Mouse (Mus musculus) frontal cortex, postnatal 25 days (tissue): ENCODE measurements around the gene Ccdc85c.

ENCODE experiments used
- DNase-seq, 2 experiments: peaks; one replicate each; pipeline ENCODE4 v3.0.0; 2022; ENCODE audit warnings: low spot score in 2 of 2

Ccdc85c gene

GRCm38 (mm10) chr12:108240401-108240890 is 34.8 kb downstream of the Ccdc85c start:
- no peak for DNase-seq

GRCm38 (mm10) chr12:108239441-108239840 is 35.8 kb downstream of the Ccdc85c start:
- peak in 1 of 2 experiments; percentile 36 for DNase-seq

- DNase-seq = no peak
Measured at GRCm38 (mm10) chr12:108238395-108239035, 36.7 kb downstream of the Ccdc85c start.

GRCm38 (mm10) chr12:108237300-108238006 is 37.8 kb downstream of the Ccdc85c start:
- DNase-seq = no peak

GRCm38 (mm10) chr12:108235976-108236555 is 39.2 kb downstream of the Ccdc85c start:
- DNase-seq = no peak

GRCm38 (mm10) chr12:108234832-108235602 is 40.2 kb downstream of the Ccdc85c start:
- no peak for DNase-seq

GRCm38 (mm10) chr12:108233736-108234135 is 41.5 kb downstream of the Ccdc85c start:
- no peak for DNase-seq

- no peak for DNase-seq
Measured at GRCm38 (mm10) chr12:108231901-108232300, 43.3 kb downstream of the Ccdc85c start.

GRCm38 (mm10) chr12:108230821-108231794 is 44.1 kb downstream of the Ccdc85c start:
- no peak for DNase-seq

GRCm38 (mm10) chr12:108230077-108230476 is 45.1 kb downstream of the Ccdc85c start:
- no peak for DNase-seq

- DNase-seq = no peak
Measured at GRCm38 (mm10) chr12:108227527-108227926, 47.7 kb downstream of the Ccdc85c start.

- no peak for DNase-seq
Measured at GRCm38 (mm10) chr12:108226941-108227340, 48.3 kb downstream of the Ccdc85c start.

- DNase-seq = no peak
Measured at GRCm38 (mm10) chr12:108226216-108226615, 49.0 kb downstream of the Ccdc85c start.

- no peak for DNase-seq
Measured at GRCm38 (mm10) chr12:108225781-108226180, 49.4 kb downstream of the Ccdc85c start.

GRCm38 (mm10) chr12:108223357-108223756 is 51.9 kb downstream of the Ccdc85c start:
- no peak for DNase-seq

GRCm38 (mm10) chr12:108221712-108222111 is 53.5 kb downstream of the Ccdc85c start:
- no peak for DNase-seq

- DNase-seq = no peak
Measured at GRCm38 (mm10) chr12:108221206-108221605, 54.0 kb downstream of the Ccdc85c start.

- no peak for DNase-seq
Measured at GRCm38 (mm10) chr12:108220621-108221020, 54.6 kb downstream of the Ccdc85c start.

GRCm38 (mm10) chr12:108219825-108220616 is 55.2 kb downstream of the Ccdc85c start:
- DNase-seq = no peak

- no peak for DNase-seq
Measured at GRCm38 (mm10) chr12:108219163-108219562, 56.1 kb downstream of the Ccdc85c start.
